Mouse (Mus musculus) adrenal gland, postnatal 25 days (tissue): ENCODE measurements around the gene Mks1. TPM values are rescaled to one million over a fixed set of nuclear protein-coding genes. Genes with fewer than 3 reads are reported as not detected.

Source experiments
- DNase-seq: peaks from one replicate; pipeline ENCODE4 v3.0.0; 2021; ENCODE audit warnings: mixed read lengths
- long read RNA-seq: library from polyadenylated mRNA; stranded (forward); transcript quantifications from one replicate; pipeline ENCODE4 v2.0.0, GENCODE M21; 2021
- total RNA-seq: library from RNA; stranded (reverse); gene quantifications from 2 replicates; pipeline ENCODE4 v1.2.3, GENCODE M21; 2021

The Mks1 gene
- total RNA-seq, result 12.1 and 15.6 TPM in 2 replicates
- long read RNA-seq, transcript Mks1-201 (18 exons, 2,499 nt), result major isoform, 18 of 27 reads
- long read RNA-seq, partial matches to known transcripts, result 0 of 27 reads
- long read RNA-seq, other reads (novel, unspliced or antisense), result 7 of 27 reads

- peak; percentile 90 for DNase-seq
Measured at GRCm38 (mm10) chr11:87852690-87853596, at the start of gene Mks1. Mks1 (plus strand) TSS chr11:87853215.

- DNase-seq, result peak; percentile 13
Measured at GRCm38 (mm10) chr11:87805448-87805847, 47.6 kb upstream of the Mks1 start.

- no peak for DNase-seq
Measured at GRCm38 (mm10) chr11:87807433-87807832, 45.6 kb upstream of the Mks1 start.

- no peak for DNase-seq
Measured at GRCm38 (mm10) chr11:87808236-87808635, 44.8 kb upstream of the Mks1 start.

GRCm38 (mm10) chr11:87811396-87811795, 41.6 kb upstream of the Mks1 start:
- no peak for DNase-seq

- DNase-seq, result no peak
Measured at GRCm38 (mm10) chr11:87814831-87815230, 38.2 kb upstream of the Mks1 start.

- peak; percentile 41 for DNase-seq
Measured at GRCm38 (mm10) chr11:87816707-87817442, 36.1 kb upstream of the Mks1 start.

- no peak for DNase-seq
Measured at GRCm38 (mm10) chr11:87817443-87817773, 35.6 kb upstream of the Mks1 start.

GRCm38 (mm10) chr11:87821502-87821901, 31.5 kb upstream of the Mks1 start:
- DNase-seq, result no peak

- no peak for DNase-seq
Measured at GRCm38 (mm10) chr11:87828239-87828900, 24.6 kb upstream of the Mks1 start, which contains the start of gene Lpo. Lpo (minus strand) TSS chr11:87828289.

GRCm38 (mm10) chr11:87840676-87841075, 12.3 kb upstream of the Mks1 start:
- DNase-seq, result no peak

GRCm38 (mm10) chr11:87841436-87841835, 11.6 kb upstream of the Mks1 start:
- DNase-seq, result no peak

GRCm38 (mm10) chr11:87846968-87847600, 5.9 kb upstream of the Mks1 start:
- DNase-seq, result no peak

GRCm38 (mm10) chr11:87847884-87848283, 5.1 kb upstream of the Mks1 start:
- DNase-seq, result no peak

GRCm38 (mm10) chr11:87853597-87853954, 561 bp downstream of the Mks1 start:
- no peak for DNase-seq

- DNase-seq, result no peak
Measured at GRCm38 (mm10) chr11:87854550-87854949, 1.5 kb downstream of the Mks1 start.

GRCm38 (mm10) chr11:87859273-87859672, 6.3 kb downstream of the Mks1 start:
- no peak for DNase-seq

- DNase-seq, result no peak
Measured at GRCm38 (mm10) chr11:87860426-87860825, 7.4 kb downstream of the Mks1 start.

- DNase-seq, result no peak
Measured at GRCm38 (mm10) chr11:87862805-87863204, 9.8 kb downstream of the Mks1 start.

- peak; percentile 32 for DNase-seq
Measured at GRCm38 (mm10) chr11:87866891-87867290, 13.9 kb downstream of the Mks1 start.

- no peak for DNase-seq
Measured at GRCm38 (mm10) chr11:87870096-87870495, 17.1 kb downstream of the Mks1 start.

GRCm38 (mm10) chr11:87871766-87872165, 18.8 kb downstream of the Mks1 start:
- no peak for DNase-seq
